Mouse (Mus musculus) R1 (cell line): Measurements from ENCODE around the gene Acad10.
A peak's percentile ranks its signal among the peaks of the same experiment; 100 is the strongest.
"Not testable (repeated sequence)": the region's sequence is repeated elsewhere in the genome, so short reads cannot be mapped to it uniquely, and the experiment has no call there.

ENCODE experiments used
- DNase-seq: peaks from one replicate; pipeline ENCODE4 v3.0.0-alpha.2; 2018; ENCODE audit warnings: low read depth, low spot score

The Acad10 gene

DNA sequence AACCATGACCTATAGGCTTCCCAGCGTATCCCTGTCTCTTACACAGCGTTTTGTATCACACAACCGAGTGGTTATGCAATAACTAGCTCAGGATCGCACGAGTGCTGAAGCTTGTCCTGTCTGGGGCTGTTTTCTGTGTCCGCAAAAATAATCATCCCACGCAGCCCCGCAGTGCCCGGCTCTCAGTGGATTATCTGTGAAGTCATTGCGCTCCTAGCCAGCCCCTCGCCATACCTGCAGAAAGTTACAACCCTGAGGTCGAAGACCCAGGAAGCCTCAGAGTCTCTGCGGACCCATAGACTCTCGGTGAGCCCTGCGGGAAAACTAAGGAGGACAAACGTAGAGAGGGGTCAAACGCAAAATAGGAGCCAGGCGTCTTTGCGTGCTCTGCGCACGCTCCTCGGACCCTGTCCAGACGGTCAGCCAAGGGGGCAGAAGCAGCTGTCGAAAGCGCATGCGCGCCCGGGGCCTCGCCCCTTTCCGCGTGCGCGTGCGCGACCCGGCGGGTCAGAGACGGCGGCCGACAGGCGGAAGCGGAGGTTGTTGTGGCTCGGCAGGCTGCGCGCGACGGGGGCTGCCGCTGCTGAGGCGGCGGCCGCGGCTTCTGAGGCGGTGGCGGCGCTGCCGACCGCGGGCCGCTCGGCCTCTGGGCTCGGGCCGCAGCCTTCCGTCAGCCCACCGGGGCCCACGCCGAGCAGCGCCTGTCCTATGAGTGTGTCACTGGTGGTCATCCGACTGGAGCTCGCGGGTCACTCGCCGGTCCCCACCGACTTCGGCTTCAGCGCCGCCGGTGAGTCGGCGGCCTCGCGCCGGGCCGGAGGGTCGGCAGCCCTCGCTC lies at the start of gene Acad10, which contains the start of gene Brap:
TSS of gene Acad10 (minus strand) at position 456 of the 838 bp plus-strand sequence.
TSS of gene Brap (plus strand) at position 505 of the 838 bp plus-strand sequence.
- DNase-seq = peak; percentile 91

DNA sequence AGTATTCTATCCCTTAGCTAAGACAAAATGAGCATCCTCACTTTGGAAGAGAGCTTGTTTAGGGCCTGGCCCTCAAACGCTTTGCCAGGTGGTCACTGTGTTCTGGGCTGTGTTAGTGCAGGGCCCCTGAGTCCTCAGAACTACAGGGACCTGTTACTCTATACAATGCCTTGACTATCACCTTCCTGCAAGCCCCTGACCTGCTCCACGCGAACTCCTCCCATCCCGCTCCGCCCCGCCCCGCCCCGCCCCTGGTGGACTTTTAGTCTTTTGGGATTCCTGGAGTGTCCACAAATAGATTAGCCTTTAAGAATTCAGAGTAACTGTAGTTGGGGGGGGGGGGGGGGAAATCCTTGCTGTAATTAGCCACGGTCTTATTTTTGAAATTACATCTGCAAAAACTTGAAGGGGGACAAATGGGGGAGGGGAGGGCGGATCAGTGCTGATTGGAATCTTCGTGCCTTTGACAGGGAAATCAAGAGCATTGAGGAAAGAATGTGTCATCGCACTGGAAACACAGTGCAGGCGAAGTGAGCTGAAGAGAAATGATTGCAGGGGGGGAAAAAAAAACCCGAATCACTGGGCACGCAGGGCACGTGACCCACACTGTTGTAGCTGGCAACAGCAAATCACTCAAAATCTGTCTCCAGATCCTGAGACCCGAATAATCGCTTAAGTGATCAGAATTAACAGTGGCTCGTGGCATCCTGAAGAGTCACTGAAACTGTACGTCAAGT lies 44.4 kb upstream of the Acad10 start:
- DNase-seq = peak; percentile 73

DNA sequence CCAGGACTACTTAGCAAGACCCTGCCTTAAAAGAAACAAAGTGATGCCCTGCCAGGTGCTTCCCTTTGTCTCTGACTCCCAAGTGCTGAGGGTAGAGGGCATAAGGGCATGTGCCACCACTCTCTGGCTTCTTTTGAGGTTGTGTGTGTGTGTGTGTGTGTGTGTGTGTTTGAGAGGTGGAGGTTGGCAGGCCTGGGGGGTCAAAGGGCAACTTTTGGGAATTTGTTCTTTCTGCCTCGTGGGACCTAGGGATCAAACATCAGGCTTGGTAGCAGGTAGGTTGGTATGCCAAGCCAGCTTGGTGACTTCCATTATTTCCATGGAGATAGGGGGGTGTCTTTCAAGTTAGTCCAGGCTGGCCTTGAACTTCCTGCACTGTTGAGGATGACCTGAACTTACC lies 43.0 kb upstream of the Acad10 start:
- DNase-seq = no peak

DNA sequence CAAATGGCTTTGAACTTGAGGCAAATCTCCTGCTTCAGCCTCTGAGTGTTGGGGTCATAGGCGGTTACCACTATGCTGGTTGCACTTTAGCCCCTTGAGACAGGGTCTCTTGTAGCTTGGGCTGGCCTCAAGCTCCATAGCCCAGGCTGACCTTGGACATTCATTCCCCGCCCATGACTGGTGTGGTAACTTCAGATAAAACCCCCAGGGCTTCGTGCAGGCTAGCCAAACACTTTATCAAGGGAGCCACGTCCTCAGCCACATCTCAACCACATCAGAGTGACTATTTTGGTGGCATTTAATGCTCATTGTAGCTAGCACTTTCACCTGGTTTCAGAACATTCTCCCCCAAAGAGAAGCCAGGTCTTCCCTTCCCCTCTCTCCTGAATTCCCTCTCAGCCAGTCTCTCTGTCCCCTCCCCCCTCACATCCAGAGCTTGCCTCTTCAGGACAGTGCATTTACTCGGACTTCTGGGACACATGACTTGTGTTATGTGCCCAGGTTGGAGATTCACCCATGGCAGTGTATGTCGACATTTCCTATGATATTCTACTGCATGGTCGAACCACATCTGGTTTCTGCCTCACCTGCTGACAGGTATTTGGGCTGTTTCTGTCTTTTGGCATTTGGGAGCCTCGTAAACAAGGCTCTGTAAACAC lies 40.9 kb upstream of the Acad10 start:
- DNase-seq = no peak

DNA sequence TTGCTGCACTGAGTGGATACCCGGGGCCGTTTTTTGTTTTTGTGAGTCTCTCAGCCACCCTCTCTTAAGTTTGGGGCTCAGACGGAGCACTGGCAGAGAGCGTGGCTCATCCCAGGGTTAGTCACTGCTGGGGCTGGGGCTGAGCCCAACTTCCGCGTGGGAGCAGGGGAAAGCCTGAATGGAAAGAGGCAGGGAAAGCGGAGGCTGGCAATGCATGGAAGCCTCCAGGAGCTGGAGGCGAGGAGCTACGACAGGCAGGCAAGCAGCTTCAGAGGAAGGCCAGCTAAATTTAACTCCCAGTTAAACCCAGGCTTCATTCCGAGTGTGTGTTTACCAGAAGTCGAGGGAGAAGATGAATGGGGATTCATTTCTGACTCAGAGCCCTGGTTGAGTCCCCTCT lies 40.2 kb upstream of the Acad10 start:
- DNase-seq = peak; percentile 16

DNA sequence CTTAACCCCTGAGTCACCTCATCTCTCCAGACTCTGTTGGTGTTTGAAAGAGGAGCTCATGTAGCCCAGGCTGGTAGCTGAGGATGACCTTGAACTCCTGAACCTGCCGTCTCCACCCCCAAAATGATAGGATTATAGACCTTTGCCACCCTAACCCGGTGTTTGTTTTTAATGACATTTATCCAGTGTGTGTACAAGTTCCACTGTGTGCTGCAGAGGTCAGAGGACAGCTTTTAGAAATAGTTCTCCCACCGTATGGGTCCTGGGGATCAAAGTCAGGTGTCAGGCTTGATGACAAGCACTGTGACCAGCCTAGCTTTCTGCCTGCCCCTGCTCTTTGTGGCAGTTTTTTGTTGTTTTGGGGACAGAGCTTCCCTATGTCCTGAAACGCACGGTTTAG lies 39.6 kb upstream of the Acad10 start:
- DNase-seq = peak; percentile 35

DNA sequence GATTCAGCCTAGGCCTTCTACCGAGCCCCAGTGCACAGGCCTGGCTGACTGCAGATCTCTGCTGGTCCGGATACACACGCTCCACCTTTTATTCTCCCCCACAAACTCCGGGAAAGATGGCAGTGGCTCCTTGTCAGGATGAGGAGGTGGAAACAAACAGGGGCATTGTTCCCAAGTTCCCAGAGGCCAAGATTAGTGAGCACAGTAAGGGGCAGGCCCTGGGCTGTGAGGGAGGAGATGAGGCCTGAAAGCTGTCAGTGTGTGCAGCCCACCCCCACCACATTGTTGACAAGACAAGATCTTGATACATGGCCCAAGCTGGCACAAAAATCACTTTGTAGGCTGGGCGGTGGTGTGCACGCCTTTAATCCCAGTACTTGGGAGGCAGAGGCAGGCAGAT lies 36.4 kb upstream of the Acad10 start:
- DNase-seq = no peak

DNA sequence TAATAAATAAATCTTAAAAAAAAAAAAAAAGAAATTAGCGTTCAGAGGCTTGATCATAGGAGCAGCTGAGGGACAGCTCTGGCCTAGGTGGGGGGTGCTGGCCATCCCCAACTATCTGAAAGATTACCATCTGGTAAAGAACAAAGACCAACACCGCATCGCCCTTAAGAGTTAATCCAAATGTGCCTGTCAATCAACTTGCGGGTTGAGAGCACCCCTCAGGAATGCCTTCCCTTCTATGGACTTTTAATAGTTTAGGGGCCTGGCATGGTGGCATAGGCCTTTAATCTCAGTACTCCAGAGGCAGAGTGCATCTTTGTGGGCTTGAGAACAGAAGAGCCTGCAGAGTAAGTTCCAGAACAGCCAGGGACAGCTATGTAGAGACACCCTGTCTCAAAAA lies 32.6 kb upstream of the Acad10 start:
- no peak for DNase-seq

DNA sequence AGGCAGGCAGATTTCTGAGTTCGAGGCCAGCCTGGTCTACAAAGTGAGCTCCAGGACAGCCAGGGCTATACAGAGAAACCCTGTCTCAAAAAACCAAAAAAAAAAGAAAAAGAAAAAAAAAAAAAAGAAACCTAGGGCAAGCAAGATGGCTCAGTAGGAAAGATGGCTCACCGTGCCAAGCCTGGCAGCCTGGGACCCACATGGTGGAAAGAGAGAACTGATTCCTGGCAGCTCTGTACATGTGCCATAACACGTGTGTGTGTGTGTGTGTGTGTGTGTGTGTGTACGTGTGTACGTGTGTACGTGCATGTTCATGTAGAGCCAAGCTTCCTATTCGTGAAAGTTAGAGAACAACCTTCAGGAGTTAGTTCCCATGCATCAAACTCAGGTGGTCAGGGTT lies 31.1 kb upstream of the Acad10 start:
- not testable (repeated sequence) for DNase-seq

DNA sequence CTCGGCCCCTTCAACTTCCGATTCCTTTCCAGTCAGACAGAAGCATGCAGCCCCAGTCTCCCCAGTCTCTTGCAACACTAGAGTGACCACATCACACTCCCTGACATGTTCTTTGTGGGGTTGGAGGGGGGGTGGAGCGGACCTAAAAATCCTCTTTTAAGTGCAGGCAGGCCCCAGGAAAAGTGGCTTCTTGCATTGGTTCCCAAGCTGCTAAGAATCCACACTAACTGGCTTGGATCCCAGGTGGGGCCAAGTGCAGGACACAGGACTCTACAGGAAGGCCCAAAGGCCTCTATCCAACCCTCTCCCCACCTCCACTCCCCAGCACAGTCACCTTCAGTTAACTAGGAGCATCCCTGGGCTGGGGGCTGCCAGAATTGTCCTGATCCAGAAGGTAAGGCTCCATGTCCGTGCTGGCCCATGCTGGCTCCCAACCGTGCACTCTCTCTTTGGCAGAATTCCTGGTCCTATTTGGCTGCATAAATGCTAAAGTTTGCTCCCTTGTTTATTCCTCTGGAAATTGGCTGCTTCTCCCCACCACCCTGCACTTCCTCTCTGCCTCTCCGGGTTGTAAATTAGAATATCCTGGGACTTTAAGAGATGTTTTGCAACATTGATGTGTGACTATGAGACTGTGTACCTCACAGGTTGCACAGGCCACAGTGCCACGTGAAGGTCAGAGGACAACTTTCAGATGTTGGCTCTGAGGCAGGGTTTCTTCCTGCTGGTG lies 30.3 kb upstream of the Acad10 start:
- no peak for DNase-seq

DNA sequence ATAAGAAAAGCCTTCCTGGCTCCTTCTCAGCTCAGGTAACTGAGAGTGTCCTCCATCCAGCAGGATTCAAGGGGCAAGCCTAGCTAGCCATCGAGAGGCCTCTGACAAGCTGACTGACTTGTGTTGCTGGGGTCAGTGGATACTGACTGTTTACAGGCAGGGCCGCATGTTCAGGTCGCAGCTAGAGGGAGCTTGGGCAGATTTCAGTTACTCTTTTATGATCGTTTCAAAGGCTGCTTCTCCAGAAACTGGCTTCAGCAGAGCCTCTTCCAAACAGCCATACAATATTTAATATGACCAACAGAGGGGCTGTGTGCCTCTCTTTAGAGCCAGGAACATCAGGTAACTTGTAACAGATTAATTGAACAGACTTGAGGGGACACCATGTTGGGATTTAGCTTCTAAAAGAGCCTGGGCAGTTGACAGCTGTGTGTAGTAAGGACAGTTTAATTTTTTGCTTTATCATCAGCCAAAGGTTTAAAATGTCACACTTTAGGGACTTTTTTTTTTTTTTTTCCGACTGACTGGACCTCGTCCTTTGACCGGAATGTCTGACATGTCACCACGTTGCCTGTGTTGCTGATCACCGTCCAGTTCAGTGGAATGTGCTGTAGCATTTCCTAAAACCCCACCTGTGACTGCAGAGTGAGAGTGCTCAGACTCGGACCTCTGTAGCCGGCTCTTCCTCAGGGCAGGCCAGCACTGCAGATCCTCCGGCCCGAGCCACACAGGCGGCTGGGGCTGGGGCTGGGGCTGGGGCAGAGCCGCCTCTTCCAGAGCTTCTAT lies 26.0 kb upstream of the Acad10 start:
- DNase-seq = no peak

DNA sequence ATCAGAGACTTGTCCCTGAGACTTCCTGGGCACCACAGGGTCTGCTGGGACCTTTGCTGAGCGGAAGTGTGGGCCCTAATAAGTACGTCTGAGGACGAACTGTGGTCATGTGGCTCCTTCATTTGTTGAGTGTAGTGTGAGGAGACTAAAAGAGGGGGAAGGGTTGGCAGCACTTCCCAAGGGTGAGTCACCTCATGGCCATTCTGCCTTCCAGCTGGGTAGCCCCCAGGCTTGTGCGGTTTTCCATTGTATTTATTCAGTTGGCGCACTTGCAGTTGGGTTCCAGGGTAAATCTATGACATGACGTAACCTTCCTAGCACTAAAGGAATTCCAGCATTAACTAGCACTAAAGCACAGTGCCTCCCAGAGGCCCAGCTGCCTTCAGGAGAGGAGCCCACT lies 25.2 kb upstream of the Acad10 start:
- DNase-seq = peak; percentile 14

DNA sequence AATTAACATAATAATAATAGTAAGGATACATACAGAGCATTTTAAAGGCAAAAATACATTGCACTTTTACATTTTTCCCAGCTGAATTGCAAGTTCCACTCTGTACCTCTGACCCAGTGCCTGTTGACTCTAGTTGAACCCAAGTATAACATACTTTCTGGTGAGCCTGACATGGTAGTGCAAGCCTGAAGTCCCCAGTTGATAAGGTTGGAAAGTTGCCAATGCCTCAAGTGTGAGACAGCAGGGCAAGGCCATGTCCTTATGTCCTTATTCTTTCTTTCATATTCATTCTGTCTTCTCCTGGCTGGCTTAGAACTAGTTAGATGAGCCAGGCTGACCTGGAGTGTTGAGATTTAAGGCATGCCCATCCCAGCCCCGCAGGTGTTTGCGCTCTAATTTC lies 21.9 kb upstream of the Acad10 start:
- no peak for DNase-seq

DNA sequence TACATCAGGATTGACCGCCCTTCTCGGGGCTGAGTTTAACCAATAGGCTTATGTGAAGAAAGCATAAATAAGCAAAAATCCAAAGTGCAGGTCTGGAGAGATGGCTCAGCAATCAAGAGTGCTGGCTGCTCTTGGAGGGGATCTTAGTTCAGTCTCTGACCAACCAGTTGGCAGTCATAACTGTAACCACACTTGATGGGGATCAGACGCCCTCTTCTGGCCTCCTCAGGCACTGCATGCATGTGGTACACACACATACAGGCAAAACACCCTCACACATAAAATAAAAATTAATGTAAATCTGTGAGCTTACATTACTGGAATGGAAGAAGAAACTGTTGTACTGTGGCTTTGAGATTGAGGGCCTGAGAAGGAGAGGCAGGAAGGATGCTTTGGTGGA lies 10.1 kb upstream of the Acad10 start:
- DNase-seq = peak; percentile 76

DNA sequence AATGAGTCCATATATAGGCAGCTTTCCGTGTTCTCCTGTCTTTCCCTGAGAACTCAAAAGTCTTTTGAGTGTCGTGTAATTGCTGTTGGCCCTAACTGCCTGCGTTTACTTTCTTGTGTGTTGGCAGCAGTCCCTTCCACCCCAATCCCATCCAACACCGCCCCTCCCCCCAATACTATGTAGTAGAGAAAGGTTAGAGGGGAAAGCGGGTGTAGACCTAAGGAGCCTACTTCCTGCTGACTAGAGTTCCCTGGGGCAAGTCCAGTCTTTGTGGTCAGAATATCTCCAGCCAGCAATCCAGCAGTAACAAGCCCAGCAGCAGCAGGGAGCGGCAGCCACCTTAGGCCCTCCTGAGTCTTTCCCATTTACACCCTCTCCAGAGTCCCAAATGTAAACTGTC lies 8.1 kb upstream of the Acad10 start:
- no peak for DNase-seq

DNA sequence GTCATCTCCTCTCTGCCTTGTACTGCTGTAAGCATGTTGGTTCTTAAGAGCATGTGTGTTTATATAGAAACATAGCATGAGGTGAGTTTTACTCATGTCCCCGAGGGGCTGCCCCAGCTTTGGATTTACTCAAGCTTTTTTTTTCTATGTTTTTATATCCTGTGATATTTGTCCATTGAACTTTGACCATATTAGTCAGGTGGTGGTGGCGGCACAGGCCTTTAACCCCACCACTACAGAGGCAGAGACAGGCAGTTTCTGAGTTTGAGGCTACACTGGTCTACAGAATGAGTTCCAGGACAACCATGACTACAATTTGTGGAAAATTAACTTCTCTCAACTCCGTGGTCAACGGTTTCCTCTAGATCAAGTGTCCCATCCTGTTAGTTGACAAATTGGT lies 6.8 kb upstream of the Acad10 start:
- no peak for DNase-seq

DNA sequence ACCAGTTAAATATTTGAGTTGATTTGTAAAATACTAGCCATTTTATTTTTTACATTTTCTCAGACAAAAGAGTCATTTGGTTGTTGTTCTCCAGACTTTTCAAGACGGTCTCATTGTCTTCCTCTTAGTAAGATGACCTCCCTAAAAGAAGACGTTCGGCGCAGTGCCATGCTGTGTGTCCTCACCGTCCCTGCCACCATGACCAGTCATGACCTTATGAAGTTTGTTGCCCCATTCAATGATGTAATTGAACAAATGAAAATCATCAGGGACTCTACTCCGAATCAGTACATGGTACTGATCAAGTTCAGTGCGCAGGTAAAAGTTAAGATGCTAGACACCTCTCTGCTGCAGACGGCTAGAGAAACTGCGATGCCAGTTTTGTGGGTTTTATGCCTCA lies 4.7 kb upstream of the Acad10 start:
- no peak for DNase-seq

DNA sequence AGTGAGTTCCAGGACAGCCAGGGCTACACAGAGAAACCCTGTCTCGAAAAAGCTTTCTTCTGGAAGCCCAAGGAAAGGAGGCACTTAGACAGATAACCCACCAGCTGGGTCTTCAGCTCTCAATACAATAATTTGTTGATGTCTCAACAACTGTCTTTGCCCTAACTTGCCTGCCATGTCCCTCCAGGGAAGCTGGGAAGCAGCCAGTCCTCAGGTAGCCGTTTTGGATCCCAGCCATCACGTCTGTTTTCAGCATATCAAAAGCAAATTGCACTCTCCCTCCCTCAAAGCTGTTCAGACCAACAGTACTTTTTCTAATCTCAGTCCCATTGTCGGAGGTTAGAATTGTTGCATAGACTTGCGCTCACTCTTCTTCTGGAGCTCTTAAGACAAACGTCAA lies 3.8 kb upstream of the Acad10 start:
- DNase-seq = no peak

DNA sequence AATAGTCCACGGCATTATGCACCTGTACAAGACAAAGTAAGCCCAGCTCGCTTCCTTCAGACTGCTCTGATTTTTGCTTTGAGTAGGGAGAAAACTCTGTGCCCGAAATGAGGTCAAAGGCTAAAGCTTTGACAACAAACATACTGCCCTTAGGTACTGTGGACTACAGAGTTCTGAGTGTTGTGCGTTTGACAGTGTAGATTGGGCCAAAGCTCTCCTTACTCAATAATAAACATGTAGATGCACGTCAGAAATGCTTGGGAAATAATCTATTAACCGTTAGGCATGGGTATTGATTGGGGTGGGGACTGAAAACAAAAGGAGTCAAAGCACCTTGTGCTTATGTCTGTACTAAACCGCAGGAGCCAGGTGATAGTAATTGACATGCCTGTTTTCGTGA lies 3.1 kb upstream of the Acad10 start:
- DNase-seq = no peak

DNA sequence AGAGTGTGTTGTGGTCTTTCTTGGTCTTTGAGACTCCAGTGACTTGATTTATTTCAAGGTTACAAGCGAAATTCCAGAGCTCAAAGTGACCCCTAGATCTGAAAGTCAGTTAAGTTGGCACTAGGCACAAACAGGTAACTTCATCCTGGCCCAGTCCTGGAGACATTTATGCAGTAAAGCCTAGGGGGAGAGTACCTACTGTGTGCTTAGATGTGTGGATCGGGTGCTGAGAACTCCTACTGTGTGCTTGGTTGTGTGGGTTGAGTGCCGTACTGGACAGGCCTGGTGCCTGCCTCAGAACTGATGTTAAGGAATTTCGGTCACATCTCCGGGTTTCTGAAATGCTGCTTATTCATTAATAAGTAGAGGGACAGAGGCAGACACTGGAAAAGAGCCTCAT lies 1.2 kb upstream of the Acad10 start:
- DNase-seq = no peak

DNA sequence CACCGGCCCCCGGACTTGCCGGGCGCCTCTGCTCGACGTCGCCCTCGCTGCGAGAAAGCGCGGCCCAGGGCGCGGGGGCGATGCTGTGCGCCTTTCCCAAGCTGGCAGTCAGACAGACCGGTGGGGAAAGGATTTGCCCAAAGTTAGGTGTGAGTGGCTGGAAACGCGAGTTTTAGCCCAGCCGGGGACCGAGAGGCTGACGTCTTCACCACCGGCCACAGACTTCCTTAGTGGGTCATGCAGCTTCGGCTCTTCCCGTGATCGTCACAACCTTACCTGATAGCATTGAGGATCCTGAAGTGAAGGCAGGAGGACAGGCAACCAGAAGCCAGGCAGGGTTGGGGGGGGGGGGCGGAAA lies 562 bp upstream of the Acad10 start:
- DNase-seq = peak; percentile 58
